Mouse (Mus musculus) kidney, adult 9 months (tissue): ENCODE data around the gene BC048679.
A peak's percentile ranks its signal among the peaks of the same experiment; 100 is the strongest.
"Not testable (repeated sequence)": the region's sequence is repeated elsewhere in the genome, so short reads cannot be mapped to it uniquely, and the experiment has no call there.

Source experiments
- DNase-seq: peaks from one replicate; pipeline ENCODE4 v3.0.0; 2022

Gene BC048679

GRCm38 (mm10) chr7:81498181-81498580, at the start of gene BC048679:
Gene BC048679, minus strand, starts transcription at chr7:81498281.
- DNase-seq, result no peak

DNA sequence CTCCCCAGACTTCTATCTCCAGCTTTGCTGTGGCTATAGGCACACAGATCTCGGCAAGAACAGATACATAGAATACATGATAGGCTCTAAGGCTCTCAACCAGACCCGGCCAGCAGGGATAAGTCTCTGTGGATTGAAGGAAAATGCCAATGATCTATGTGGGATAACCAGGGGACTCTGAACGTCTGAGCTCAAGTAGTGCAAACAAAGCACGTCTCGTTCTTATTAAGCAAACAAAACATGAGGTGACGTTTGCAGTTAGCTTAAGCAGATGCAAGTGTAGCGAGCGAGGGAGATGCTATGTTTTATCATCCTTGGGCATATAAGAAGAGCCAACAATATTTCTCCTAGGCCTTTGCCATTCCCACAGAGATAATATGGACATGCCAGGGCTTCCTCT, 44.9 kb upstream of the BC048679 start:
- DNase-seq, result no peak

DNA sequence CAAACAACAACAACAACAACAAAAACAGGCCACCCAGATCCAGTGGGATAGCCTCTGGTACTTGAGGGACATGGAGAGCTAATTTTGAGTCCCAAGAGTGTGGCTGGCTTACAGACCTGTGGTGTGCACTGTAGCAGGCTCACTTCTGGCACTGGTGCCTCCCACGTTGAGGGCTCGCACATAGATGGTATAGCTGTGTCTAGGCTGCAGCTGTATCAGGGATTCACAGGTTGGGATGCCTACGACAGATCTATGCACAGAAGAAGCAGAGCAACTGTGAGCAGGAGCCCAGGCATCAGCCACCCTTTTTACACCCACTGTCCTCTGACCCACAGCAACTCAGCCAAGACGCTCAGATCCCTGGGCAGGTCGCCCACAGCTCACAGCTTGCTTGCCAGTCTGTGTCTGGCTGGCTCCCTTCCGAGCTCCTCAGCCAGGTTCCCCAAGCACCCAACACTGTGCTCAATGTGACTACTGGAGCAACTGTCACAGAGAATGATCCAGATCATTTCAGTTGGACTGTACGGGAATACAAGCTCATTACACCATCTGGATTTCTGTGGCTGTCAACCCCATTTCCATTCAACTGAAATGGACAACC, 43.9 kb upstream of the BC048679 start:
- DNase-seq, result peak; percentile 79

DNA sequence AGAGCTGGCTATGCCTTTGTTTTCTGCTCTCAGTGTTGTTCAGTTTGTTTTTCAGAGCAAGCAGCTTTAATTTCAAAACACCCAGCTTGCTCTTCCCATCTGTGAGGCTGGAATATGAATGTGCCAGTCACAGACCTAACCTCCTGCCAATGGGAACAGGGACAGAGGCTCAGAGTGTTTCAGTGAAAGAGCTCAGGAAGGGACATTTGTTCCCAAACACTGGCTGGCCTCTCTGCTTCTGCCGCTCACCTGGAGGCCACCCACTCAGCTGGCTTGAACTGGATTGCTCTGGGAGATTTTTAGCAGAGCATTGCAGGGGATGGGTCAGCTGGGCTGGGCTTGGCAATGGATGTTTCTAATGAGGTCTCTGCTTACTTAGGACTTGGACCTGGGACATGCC, 42.9 kb upstream of the BC048679 start:
- no peak for DNase-seq

- no peak for DNase-seq
These were observed 41.5 kb upstream of the BC048679 start for GRCm38 (mm10) chr7:81539565-81539964.

DNA sequence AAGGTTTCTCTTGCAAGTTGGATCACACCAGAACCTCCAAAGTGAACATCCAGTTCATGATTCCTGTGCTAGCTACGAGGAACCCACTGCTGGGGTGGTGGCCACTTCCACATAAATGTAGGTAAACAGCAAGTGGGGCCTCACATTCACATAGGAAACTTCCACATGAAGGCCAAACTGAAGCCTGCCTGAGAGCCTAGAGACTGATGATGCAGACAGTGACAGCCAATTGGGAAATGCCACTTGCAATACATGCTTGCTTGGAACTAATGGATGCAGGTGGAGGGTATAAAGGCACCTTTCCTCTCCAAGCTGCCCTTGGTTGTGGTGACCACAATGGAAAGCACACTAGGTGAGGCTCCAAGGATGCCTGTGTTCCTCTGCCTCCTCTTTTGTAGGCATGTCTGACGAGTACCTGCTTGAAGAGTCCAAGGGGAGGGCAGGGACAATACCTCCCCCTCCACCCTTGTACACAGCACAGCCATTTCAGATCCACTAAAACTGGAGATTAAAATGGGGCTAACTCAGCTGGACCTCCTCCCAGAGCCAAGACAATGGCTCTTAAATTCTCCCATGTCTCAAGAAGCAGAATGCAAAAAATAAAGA, 40.1 kb upstream of the BC048679 start:
- no peak for DNase-seq

DNA sequence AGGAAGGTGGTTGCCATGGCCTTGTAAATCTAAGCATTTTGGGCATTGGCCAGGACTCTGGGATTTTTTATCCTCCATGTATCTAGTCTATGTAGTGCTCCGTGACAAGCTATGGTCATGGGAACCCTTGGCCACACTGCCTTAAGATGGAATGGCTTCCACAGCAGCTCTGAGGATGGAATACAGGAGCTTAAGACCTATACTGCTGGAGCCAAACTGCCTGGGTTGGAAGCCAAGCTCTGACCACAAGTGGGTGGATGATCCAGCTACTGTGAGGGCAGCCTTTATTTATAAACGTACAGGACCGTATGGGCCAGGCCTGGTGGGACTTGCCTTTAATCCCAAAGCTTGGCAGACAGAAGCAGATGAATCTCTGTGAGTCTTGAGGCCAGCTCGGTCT, 38.4 kb upstream of the BC048679 start:
- no peak for DNase-seq

GRCm38 (mm10) chr7:81531462-81531861, 33.4 kb upstream of the BC048679 start:
- DNase-seq, result no peak

- no peak for DNase-seq
These were observed 30.8 kb upstream of the BC048679 start for GRCm38 (mm10) chr7:81528918-81529317.

GRCm38 (mm10) chr7:81523663-81524017, 25.6 kb upstream of the BC048679 start:
- DNase-seq, result no peak

DNA sequence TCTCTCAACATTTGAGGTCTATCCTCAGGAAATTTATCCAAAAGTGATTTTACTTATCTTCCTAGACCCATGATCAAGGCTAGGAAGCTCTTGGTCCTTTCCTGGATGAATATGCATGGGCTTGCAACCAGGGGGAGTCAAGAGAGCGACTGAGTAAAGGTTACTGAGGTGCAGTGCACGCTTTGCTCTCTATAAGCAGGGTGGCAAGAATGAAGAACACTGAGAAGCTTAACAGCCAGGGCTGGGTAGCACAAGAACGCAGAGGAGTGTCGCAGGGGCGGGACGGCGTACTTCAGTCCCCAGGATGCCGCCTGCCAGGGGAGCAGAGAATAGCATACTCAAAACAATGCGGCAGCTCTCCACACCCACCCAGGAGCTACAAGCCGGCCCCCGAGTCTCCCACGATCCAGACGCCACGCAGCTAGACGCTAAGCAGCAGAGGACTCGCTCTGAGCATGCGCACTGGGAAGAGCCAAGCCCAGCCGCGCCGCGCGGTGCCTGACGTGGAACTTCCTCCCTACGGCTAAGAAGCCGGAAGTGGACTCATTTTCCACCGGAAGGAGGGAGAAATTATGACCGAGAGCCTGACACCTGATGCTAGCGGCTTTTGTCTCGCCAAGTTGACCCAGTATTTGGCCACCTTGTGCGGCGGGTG, 25.1 kb upstream of the BC048679 start:
- peak; percentile 88 for DNase-seq

- DNase-seq, result peak; percentile 71
These were observed 18.3 kb upstream of the BC048679 start for GRCm38 (mm10) chr7:81516154-81517030.

- DNase-seq, result peak; percentile 58
These were observed 17.0 kb upstream of the BC048679 start for GRCm38 (mm10) chr7:81514906-81515590.

DNA sequence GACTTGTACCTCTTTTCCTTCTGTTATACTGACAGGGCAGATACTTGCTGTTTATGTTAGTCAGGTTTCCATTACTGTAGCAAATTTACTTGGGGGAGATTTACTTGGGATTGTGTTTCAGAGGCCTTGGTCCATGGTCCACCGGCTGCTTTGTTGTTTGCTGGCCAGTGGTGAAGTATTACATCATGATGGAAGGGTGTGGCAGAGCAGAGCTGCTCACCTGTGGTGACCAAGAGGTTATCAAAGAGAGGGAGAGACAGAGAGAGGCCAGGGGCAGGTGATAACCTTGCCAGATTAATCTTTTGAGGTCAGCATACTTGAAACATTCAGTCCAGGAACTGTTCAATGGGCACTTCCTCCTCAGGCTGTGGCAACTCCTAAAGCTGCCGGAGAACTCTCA, 3.0 kb upstream of the BC048679 start:
- no peak for DNase-seq

- DNase-seq, result no peak
These were observed 910 bp downstream of the BC048679 start for GRCm38 (mm10) chr7:81497171-81497570.

DNA sequence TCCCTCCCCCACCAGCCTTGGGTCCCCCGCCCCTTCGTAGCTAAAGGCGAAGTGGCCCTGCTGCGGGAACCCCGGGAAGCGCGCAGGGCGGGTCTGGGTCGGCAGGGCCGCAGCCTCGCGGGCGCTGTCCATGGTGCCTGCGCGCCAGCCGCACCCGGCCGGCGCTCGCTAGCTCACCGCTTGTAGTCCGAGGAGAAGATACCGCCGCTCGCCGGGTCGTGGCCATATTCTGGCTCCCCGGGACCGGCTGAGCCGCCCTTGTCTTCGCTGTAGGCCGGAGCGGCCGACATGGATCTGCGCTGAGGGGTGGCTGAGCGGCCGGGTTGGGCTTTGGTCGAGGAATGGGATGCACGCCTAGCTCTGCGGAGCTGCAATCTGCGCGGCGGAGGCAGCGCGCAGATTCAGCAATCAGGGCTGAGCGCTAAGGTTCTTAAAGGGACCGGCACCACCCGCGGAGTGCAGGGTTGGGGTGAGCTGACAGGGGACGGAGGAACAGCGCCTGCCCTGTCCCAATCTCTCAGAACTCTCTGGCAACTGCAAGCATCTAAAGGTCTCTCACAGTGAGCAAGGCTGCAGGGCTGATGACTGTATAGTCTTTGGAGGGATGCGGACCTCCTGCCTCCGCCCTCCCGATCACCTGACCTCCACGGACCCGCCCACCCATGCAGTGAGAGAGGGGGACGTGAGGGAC, 4.6 kb downstream of the BC048679 start, which contains the start of gene Ap3b2:
Gene Ap3b2, minus strand, starts transcription at position 595 of the 691 bp plus-strand sequence.
- peak; percentile 44 for DNase-seq

GRCm38 (mm10) chr7:81492628-81493027, 5.5 kb downstream of the BC048679 start:
- DNase-seq, result no peak

- DNase-seq, result no peak
These were observed 8.4 kb downstream of the BC048679 start for GRCm38 (mm10) chr7:81489649-81490048.

GRCm38 (mm10) chr7:81480800-81481199, 17.3 kb downstream of the BC048679 start:
- DNase-seq, result no peak

DNA sequence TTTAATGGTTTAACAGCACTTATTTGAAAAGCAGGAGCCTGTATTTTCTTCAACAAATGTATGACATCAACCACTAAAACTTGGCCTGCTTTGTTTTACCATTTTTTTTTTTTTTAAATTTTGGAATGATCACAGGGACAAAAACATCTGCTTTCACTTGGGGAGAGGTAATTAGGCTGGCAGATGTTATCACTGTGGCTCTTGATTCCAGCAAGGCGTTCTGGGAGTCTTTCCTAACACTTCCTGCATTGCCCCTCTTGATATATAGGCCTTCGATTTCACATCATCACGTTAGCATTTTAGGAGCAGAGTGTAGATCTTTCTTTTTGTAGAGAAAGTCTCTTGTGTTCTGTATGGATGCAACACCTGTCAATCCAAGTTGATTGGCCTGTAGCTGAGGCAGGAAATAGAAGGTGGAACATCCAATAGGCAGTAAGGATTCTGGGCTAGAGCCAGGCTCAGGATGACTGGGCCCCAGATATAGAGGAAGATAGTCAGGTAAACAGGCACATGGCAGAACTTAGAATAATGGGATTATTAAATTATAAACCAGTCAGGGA, 18.5 kb downstream of the BC048679 start:
- DNase-seq, result no peak

GRCm38 (mm10) chr7:81478261-81478660, 19.8 kb downstream of the BC048679 start:
- not testable (repeated sequence) for DNase-seq

DNA sequence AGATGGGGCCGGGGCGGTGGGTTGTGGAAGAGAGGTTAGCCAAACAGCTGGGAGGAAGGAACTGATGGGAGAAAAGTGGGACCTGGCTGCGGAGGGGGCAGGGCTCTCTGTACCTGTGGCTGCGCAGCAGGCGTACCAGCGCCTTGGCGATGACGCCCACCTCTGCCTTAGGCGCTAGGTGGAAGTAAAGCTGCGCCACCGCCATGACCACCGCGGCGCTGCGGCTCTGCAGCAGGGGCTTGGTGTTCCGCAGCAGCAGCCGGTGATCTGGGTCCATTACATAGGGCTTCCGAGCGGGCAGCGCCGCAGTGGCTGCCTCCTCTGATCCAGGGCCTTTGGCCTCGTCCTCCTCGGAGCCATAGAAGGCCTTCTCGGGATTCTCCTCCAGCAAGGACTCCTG, 21.2 kb downstream of the BC048679 start:
- no peak for DNase-seq
